Mouse (Mus musculus) heart, embryonic 10.5 days (tissue): ENCODE measurements around the gene Tmc7. TPM values are rescaled to one million over a fixed set of nuclear protein-coding genes. Genes with fewer than 3 reads are reported as not detected.

Experiments
- DNase-seq: peaks from one replicate; pipeline ENCODE4 v3.0.0-alpha.2; 2017; ENCODE audit warnings: low spot score
- H3K27ac ChIP-seq: fragments of 300-500 bp; sonication (generic); 2 replicates; pipeline ENCODE4 v1.5.1; 2016; ENCODE audit warnings: mild to moderate bottlenecking
- H3K27me3 ChIP-seq: fragments of 300-500 bp; sonication (generic); 2 replicates; pipeline ENCODE4 v1.6.1; 2016; ENCODE audit warnings: mild to moderate bottlenecking; ENCODE audit not compliant: poor library complexity, insufficient read depth, severe bottlenecking
- H3K36me3 ChIP-seq: fragments of 300-500 bp; sonication (generic); 2 replicates; pipeline ENCODE4 v1.6.1; 2016; ENCODE audit warnings: mild to moderate bottlenecking, moderate library complexity
- H3K4me1 ChIP-seq: fragments of 300-500 bp; sonication (generic); 2 replicates; pipeline ENCODE4 v1.6.1; 2016; ENCODE audit warnings: mild to moderate bottlenecking
- H3K4me3 ChIP-seq: fragments of 300-500 bp; sonication (generic); 2 replicates; pipeline ENCODE4 v1.5.1; 2016; ENCODE audit warnings: mild to moderate bottlenecking, moderate library complexity
- H3K9me3 ChIP-seq: fragments of 300-500 bp; sonication (generic); 2 replicates; pipeline ENCODE4 v1.6.1; 2016; ENCODE audit warnings: mild to moderate bottlenecking, moderate library complexity
- WGBS: fragments of 180-500 bp; shearing (Covaris S2); methylation state at CpG from one replicate; pipeline ENCODE4 v1.1.7; 2016; 5-methylcytosine and 5-hydroxymethylcytosine counted together
- polyA plus RNA-seq: library from polyadenylated mRNA; unstranded; fragments of >200 nt; fragmentation: Nextera tagmentation; extraction: Ambion mirVana; gene quantifications from 2 replicates; pipeline ENCODE4 v1.2.1, GENCODE M21; 2016

Tmc7 gene
- polyA plus RNA-seq, 1 experiment from 2014 or later = 2.8 TPM

DNA sequence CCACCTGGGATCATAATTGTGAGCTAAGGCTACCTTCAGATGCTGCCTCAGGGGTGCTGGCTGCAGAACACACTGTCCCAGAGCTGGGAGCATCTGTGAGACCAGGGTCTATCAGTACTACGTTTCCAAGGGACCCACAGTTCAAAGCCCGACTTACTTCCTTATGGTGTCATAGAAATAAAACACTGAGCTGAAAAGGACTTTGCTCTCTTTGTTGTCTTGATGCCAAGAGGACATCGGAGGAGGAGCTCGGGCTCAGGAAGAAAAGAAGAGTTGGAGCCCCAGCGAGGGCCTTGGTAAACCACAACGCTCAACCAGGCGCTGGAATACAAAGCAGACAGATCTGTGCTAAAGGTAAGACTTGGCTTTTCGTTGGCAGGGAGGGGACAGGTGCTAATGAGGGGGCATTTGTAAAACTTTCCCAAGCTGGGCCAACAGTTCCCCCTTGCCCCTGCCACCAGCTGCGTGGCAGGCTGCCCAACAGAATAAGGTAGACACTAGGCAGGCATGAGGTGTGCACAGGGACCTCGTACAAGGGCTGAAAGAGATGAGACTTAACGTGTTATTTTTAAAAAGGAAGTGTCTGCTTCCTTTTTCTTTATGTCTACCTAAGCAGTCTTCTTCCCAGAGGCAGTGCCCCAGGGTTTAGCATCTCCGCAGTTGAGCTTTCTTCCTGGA is 15.6 kb upstream of the Tmc7 start:
- peaks cover 60% of the 10 kb centered on the region for H3K27me3 ChIP-seq
- WGBS = 77% methylated on average over 12 of the region's 12 CpGs
- DNase-seq = no peak

DNA sequence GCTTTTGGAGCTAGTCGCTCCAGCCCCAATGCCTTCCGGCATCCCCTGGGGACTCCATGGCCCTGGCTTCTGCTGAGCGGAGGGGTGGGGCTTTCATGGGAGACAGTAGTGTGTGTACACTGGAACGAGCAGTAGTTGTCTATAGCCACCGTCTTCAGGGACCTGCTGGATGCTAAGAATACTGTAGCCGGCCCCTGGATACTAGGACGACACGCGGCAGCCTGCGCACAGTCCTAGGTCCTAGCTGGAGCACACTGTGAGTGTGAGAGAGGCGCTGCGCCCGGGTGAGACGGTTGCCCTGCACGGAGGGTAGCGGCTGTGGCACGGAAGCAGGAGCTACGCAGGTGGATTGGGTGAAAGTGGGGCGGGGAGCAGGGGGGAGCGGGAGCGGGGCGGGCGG is 12.7 kb upstream of the Tmc7 start, which contains the start of gene Tmc5:
Tmc5 (plus strand) TSS at position 97 of the 400 bp plus-strand sequence.
- no peaks in the 10 kb centered on the region for H3K9me3 ChIP-seq
- peaks cover 31% of the 10 kb centered on the region for H3K4me1 ChIP-seq
- peak within 1 kb of the TSS; percentile 47 for H3K4me3 ChIP-seq
- DNase-seq = no peak
- H3K27ac ChIP-seq = no peak within 1 kb of the TSS
- 3% methylated on average over 23 of the region's 23 CpGs for WGBS
- peaks cover 84% of the 10 kb centered on the region for H3K27me3 ChIP-seq
- no peaks in the 10 kb centered on the region for H3K36me3 ChIP-seq

More for the DNA sequence above, 15.6 kb upstream of the Tmc7 start:
- Histone ChIP-seq H3K9me3 (no peaks in the 10 kb centered on the region), H3K27ac (no peak overlapping the region), H3K36me3 (no peaks in the 10 kb centered on the region), H3K4me3 (no peak overlapping the region), H3K4me1 (peaks cover 10% of the 10 kb centered on the region; the same call in 1 of the 2 replicates)

DNA sequence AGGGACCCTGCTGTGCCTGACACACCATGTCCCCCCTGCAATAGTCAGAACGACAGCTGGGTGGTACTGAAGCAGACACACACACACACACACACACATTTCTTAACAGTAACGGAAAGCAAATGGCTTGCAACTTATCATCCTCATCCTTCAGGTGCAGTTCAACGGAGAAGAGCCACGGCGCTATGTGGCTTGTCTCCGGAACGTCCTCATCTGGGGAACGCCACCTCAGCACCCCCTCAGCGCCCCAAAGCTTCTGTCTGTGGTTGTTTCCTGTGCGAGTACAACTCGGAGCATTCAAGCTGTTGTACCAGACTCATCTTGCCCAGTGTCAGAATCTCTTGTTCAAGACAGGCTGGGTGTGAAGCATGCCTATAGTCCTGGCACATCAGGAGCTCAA is 11.7 kb upstream of the Tmc7 start:
- Histone ChIP-seq H3K9me3 (no peaks in the 10 kb centered on the region), H3K36me3 (no peaks in the 10 kb centered on the region), H3K27me3 (peaks cover 89% of the 10 kb centered on the region), H3K4me3 (no peak overlapping the region), H3K27ac (no peak overlapping the region), H3K4me1 (peaks cover 32% of the 10 kb centered on the region)
- 75% methylated on average over 11 of the region's 11 CpGs for WGBS
- DNase-seq = no peak

DNA sequence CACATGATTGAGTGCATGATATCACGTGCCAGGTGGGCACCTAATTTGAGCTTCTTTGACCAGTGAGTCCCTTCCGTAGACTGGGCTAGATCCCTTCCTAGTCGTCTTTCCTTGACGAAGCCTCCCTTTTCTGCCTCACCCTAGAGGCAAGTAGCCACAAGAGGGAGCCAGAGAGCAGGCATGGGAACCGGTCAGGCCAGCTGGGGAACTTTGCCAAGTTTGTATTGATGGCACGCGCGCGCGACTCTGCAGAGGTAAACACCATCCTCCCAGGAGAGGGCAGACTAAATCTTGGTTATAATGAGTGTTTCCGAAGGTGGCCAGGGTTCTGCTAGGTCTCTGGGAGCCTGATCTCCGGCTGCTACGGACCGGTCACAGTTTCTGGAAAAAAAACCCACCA is 10.7 kb upstream of the Tmc7 start:
- Histone ChIP-seq H3K27ac (no peak overlapping the region), H3K4me1 (peaks cover 32% of the 10 kb centered on the region), H3K9me3 (no peaks in the 10 kb centered on the region), H3K4me3 (peak overlapping the region; percentile 35), H3K27me3 (peaks cover 78% of the 10 kb centered on the region), H3K36me3 (no peaks in the 10 kb centered on the region)
- WGBS = 4% methylated on average over 14 of the region's 14 CpGs
- peak; percentile 93 for DNase-seq

DNA sequence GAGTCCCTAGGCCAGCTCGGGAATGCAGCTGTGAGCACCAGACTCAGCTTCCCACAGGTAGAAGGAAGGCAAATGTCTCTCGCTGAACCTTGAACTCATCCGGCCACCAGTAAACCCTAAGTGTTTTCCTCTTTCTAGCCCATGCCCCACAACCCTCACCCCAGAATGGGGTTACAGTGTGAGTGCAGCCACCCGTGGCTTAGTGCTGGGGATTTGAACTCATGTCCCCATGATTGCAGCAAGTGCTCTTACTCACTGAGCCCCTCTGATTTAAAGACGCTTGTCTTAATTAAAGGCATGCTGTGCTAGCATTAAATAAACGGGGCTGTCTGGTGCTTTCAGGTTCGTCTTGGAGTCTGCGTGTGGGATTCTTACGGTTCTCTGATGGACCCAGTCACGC is 10.1 kb upstream of the Tmc7 start:
- no peaks in the 10 kb centered on the region for H3K9me3 ChIP-seq
- DNase-seq = no peak
- 23% methylated on average over 10 of the region's 10 CpGs for WGBS
- peak overlapping the region; percentile 35 for H3K4me3 ChIP-seq
- H3K27me3 ChIP-seq = peaks cover 72% of the 10 kb centered on the region
- no peaks in the 10 kb centered on the region for H3K36me3 ChIP-seq
- H3K4me1 ChIP-seq = peaks cover 32% of the 10 kb centered on the region
- no peak overlapping the region for H3K27ac ChIP-seq

DNA sequence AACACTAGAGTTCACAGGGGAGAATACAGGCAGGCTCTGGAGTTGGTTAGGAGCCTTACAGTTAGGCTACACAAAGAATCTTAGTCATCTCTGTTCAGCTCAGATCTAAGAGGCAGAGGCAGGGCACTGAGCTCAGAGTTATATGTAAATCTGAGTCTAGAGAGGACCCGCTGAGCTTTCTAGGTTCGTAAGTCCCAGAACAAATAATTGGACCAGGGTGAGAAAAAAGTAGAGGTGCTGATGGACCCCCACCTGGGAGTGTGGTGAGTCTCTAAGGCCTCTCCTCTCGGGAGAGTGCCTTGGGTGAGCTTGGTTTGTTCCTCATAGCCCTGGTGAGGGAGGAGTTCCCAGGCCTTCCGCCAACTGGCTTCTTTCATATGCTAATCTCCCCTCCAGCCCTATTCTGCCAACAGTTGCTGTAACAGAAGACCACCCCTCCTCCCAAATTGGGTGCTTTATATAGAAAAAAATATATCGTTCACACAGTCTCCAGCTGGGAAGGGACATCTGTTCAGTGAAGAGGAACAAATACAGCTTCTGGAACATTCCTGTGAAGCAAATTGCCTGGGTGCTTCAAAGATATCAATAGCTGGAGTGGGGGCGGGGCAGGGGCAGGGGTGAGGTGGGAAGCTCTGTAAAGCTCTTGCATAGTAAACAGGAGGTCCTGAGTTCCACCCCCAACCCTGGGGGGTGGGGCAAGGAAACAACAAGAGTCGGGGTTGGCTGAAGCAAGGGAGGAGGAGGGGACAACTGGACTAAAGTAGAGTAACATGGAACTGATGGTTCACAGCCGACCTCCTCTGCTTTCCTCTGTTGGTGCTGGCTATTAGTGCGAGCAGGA is 9.3 kb upstream of the Tmc7 start:
- Histone ChIP-seq H3K4me1 (peaks cover 32% of the 10 kb centered on the region), H3K27me3 (peaks cover 64% of the 10 kb centered on the region), H3K27ac (0 out of 2 replicates have a peak overlapping the region, but pooled peaks have one; percentile 1), H3K9me3 (no peaks in the 10 kb centered on the region), H3K36me3 (no peaks in the 10 kb centered on the region), H3K4me3 (no peak overlapping the region; the same call in 1 of the 2 replicates)
- WGBS = 6% methylated on average over 9 of the region's 9 CpGs
- no peak for DNase-seq

DNA sequence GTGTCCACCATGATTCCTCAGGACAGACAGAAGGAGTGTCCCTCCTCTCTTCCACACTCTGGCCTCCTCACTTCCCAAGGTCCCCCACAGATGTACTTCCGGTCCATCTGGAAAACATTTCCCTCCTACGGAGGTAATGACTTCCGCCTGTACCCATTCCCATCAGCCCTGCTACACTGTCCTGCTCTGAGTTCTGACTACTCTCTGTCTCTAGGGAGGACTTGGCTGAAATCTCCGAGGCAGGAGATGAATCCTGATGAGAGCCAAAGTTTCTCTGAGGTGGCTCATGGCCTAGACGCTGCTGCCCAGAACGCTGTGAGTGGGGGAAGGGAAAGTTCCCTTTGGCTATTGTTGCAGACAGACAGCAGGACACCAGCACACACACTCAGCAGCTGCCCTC is 7.6 kb upstream of the Tmc7 start:
- H3K27me3 ChIP-seq = peaks cover 52% of the 10 kb centered on the region
- H3K9me3 ChIP-seq = no peaks in the 10 kb centered on the region
- 27% methylated on average over 6 of the region's 6 CpGs for WGBS
- no peak overlapping the region for H3K27ac ChIP-seq
- H3K4me1 ChIP-seq = peaks cover 25% of the 10 kb centered on the region
- no peak overlapping the region for H3K4me3 ChIP-seq
- no peaks in the 10 kb centered on the region for H3K36me3 ChIP-seq
- no peak for DNase-seq

DNA sequence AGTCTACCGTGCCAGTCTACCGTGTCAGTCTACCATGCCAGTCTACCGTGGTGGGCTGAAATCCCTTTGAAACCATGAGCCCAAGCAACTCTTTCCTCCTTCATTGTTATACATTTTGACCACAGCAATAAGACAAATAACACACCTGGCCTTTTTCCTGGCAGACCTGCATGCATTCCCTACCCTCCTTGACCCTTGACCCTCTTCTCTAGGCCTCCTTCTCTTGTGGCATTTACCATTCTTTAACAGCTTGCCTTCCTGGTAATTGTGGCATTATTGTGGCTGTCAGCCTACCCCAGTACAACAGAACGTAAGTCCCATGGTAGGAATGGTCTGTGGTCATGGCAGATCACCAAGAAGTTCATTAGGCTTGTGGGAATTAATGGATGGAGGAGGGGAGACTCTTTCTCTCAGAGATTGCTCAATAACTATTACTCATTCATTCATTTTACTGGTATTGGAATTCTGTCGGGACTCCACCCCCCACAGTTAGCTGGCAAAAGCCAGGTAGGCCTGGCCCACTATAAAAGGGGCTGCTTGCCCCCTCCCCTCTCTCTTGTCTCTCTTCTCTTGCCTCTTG is 6.3 kb upstream of the Tmc7 start:
- H3K9me3 ChIP-seq = no peaks in the 10 kb centered on the region
- 91% methylated on average over 5 of the region's 5 CpGs for WGBS
- H3K36me3 ChIP-seq = no peaks in the 10 kb centered on the region
- no peak overlapping the region for H3K27ac ChIP-seq
- peaks cover 22% of the 10 kb centered on the region for H3K4me1 ChIP-seq
- H3K4me3 ChIP-seq = no peak overlapping the region
- DNase-seq = no peak
- H3K27me3 ChIP-seq = peaks cover 39% of the 10 kb centered on the region

DNA sequence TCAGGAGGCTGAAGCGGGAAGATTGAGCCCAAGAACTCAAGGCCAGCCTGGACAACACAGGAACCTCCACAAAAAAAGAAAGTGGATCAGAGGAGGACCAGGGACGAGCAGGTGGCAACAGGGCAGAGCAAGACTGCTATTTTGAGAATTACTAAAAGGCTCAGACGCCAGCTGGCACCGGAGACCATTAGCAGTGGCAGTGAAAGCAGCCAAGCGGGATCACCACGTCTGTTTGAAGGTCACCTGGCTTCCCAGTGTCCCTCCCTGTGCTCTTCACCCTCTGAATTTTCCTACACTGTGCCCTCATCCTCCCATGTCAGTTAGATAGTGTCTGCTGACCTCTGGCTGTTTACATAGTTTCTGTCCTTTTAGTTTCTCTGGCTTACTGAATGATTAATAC is 1.3 kb upstream of the Tmc7 start:
- no peak overlapping the region for H3K4me3 ChIP-seq
- WGBS = 63% methylated on average over 6 of the region's 6 CpGs
- H3K27me3 ChIP-seq = peaks cover 22% of the 10 kb centered on the region
- H3K27ac ChIP-seq = no peak overlapping the region
- peaks cover 11% of the 10 kb centered on the region; the same call in 1 of the 2 replicates for H3K4me1 ChIP-seq
- no peak for DNase-seq
- no peaks in the 10 kb centered on the region; the same call in 1 of the 2 replicates for H3K9me3 ChIP-seq
- H3K36me3 ChIP-seq = 0 out of 2 replicates have a peak, but pooled peaks cover 2% of the 10 kb centered on the region

DNA sequence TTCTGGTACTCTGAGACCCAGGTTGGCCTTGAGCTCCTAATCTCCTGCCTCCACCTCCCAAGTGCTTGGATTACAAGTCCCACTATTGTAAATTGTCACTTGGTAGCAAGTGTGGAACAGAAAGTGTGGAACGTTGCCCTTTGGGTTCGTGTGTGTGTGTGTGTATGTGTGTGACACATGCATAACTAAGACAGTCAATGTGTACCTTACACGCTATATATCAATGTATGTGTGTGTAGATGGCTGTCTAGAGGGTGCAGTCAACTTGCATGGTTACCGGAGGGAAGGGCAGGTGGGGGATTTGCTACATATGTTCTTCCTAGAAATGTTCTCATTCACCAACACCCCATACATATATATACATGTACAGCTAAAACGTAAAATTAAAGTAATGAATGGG is 390 bp upstream of the Tmc7 start:
- Histone ChIP-seq H3K4me1 (peaks cover 11% of the 10 kb centered on the region; the same call in 1 of the 2 replicates), H3K9me3 (no peaks in the 10 kb centered on the region; the same call in 1 of the 2 replicates), H3K4me3 (peak overlapping the region; percentile 76), H3K27ac (peak overlapping the region; percentile 91; the same call in 1 of the 2 replicates), H3K36me3 (0 out of 2 replicates have a peak, but pooled peaks cover 7% of the 10 kb centered on the region), H3K27me3 (peaks cover 22% of the 10 kb centered on the region)
- 74% methylated on average over 5 of the region's 5 CpGs for WGBS
- no peak for DNase-seq

DNA sequence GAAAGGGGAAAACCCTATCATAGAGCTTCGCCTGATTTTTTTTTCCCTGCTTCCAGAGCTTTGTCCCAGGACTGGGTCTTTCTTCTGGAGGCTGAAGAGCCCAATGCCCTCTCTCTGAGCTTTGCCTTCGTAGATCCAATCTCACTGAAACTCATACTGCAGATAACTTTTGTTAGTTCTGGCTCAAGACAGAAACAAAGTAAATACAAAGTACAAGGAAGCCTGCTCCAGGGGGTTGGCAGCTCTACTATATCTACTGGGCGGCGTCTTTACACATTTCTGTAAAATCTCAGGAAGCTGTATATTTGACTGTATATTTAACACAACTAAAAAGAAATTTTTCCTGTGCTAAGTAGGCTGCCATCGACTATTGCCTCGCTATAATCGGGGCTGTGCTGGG is 715 bp downstream of the Tmc7 start:
- no peak for DNase-seq
- Histone ChIP-seq H3K27me3 (peaks cover 22% of the 10 kb centered on the region), H3K4me3 (peak overlapping the region; percentile 76), H3K9me3 (no peaks in the 10 kb centered on the region; the same call in 1 of the 2 replicates), H3K27ac (peak overlapping the region; percentile 91; the same call in 1 of the 2 replicates), H3K4me1 (peaks cover 11% of the 10 kb centered on the region; the same call in 1 of the 2 replicates), H3K36me3 (0 out of 2 replicates have a peak, but pooled peaks cover 7% of the 10 kb centered on the region)
- 14% methylated on average over 7 of the region's 7 CpGs for WGBS

DNA sequence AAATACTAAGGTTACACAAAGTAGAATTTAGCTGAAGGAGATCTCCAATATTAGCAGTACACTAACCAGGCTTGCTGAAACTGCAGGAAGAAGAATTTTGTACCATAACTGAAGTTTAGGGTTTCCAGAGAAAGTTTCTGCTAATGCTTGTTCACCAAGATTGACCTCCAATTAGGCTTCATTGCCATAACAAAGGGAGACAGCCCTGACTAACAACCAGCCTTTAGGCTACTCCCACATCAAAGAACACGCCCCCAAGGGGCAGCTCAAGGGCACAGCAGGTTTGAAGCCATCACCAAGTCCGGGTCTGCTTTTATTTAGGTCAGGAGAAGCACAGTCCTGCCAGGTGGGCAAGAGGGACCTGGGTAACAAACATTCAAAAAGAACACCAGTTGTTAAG is 4.6 kb downstream of the Tmc7 start:
- no peak for DNase-seq
- no peak overlapping the region for H3K27ac ChIP-seq
- 64% methylated on average over 2 of the region's 2 CpGs for WGBS
- H3K9me3 ChIP-seq = no peaks in the 10 kb centered on the region; the same call in 1 of the 2 replicates
- H3K27me3 ChIP-seq = peaks cover 18% of the 10 kb centered on the region
- peaks cover 22% of the 10 kb centered on the region; the same call in 1 of the 2 replicates for H3K4me1 ChIP-seq
- no peak overlapping the region for H3K4me3 ChIP-seq
- 0 out of 2 replicates have a peak, but pooled peaks cover 7% of the 10 kb centered on the region for H3K36me3 ChIP-seq
